Mouse (Mus musculus): ENCODE results near the gene Pitpnc1. TPM values are rescaled to one million over a fixed set of nuclear protein-coding genes. Genes with fewer than 3 reads are reported as not detected.
A peak's percentile ranks its signal among the peaks of the same experiment; 100 is the strongest.
"Not testable (repeated sequence)": the region's sequence is repeated elsewhere in the genome, so short reads cannot be mapped to it uniquely, and the experiment has no call there.

Pitpnc1 gene
- 10 to 100 TPM; 69.0 to 82.6 (median 74.0) TPM for total RNA-seq (2022)

DNA sequence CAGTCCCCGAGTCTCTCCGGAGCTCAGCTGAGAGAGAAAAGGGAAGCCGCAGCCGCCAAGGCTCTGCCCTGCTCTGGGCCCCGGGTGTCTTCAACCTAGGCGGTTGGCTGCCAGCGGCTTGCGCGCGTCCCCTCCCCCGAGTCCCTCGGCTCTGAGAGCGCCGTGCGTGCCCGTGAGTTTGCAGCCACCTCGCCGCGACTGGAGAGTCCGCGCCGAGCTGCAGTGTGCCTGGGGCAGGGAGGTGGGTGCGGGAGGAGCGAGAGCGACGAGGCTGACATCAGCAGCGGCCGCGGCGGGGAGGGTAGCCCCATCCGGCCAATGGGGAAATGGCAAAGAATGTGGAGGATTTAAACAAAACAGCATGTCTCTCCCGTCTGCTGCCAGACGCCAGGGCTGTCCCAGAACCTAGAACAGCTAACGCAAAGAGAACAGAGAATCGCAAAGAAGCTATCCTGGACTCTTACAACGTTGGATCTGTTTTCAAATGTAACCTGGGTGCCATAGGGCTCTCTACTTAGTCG, at the start of gene Pitpnc1:
Gene Pitpnc1, minus strand, starts transcription at position 179 of the 521 bp plus-strand sequence.
- DNase-seq (ENCODE audit: low spot score), result peak; percentile 83

- DNase-seq (ENCODE audit: low spot score), result no peak
Observed at GRCm38 (mm10) chr11:107518645-107519429, 48.3 kb upstream of the Pitpnc1 start.

GRCm38 (mm10) chr11:107516387-107516786, 45.9 kb upstream of the Pitpnc1 start:
- no peak for DNase-seq (ENCODE audit: low spot score)

GRCm38 (mm10) chr11:107513047-107513446, 42.5 kb upstream of the Pitpnc1 start:
- peak; percentile 17 for DNase-seq (ENCODE audit: low spot score)

DNA sequence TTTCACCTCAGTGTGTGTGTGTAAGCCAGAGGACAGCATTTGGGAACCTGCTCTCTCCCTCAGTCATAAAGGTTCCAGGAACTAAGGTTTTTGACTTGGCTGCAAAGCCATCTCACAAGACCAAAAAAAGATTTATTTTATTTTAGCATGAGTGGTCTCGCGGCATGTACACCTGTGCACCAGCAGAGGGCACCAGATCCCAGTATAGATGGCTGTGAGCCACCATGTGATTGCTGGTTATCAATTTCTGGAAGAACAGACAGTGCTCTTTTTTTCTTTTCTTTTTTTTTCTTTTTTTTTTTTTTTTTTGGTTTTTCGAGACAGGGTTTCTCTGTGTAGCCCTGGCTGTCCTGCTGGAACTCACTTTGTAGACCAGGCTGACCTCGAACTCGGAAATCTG, 41.5 kb upstream of the Pitpnc1 start:
- DNase-seq (ENCODE audit: low spot score), result peak; percentile 57

GRCm38 (mm10) chr11:107510362-107511269, 40.1 kb upstream of the Pitpnc1 start:
- peak; percentile 15 for DNase-seq (ENCODE audit: low spot score)

- DNase-seq (ENCODE audit: low spot score), result no peak
Observed at GRCm38 (mm10) chr11:107509631-107510338, 39.3 kb upstream of the Pitpnc1 start.

DNA sequence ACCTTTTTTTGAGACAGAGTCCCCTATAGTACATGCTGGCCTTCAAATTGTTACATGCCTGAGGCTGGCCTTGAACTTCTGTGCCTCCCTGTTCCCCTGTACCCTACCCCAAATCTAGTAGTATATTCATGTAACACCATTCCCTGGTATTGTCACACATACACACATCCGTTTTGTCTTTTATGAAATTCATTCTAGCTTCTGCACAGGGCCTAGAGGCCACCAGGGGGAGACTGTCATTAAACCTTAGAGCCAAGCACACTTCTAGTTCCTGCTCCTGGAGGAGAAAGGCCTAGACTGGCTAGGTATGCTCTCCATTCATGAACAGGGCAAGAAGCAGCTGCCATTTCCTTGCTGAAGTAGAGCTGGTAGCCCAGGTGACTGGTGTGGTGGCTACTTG, 35.8 kb upstream of the Pitpnc1 start:
- DNase-seq (ENCODE audit: low spot score), result no peak

GRCm38 (mm10) chr11:107504364-107504763, 33.9 kb upstream of the Pitpnc1 start:
- not testable (repeated sequence) for DNase-seq (ENCODE audit: low spot score)

- no peak for DNase-seq (ENCODE audit: low spot score)
Observed at GRCm38 (mm10) chr11:107502801-107503200, 32.3 kb upstream of the Pitpnc1 start.

DNA sequence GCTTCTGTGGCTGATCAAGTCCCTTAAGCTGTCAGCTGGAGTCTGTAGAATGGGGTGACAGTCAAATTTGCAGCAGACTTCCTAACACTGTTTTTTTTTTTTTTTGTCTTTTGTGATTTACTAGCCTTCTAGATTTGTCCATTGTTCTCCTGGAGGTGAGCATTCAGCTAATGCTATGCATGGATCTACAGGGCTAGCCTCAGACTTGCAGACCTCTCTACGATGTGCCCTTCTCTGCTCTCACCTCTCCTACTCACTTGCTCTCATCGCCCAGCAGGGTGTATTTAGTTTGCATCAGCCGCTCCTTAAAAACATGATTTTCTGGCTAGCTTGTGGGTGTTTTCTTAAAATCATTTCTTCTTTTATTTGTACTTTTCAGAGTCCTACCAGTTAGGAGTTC, 13.8 kb upstream of the Pitpnc1 start:
- DNase-seq (ENCODE audit: low spot score), result no peak

DNA sequence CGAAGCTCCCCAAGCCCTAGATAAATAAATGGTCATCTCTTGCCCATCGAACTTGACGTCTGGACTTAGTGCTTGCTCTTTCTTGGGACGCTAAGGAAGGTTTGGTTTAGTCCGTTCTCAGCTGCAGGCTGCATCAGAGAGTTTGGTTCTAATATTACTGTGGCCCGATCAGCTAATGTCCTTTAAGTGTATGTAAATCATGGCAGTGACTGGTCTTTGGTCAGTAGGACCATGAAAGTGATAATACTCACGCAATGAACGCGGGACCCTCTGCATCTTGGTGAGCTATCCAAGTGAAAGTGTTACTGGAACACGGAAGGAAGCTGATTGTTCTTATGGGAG, 9.3 kb upstream of the Pitpnc1 start:
- no peak for DNase-seq (ENCODE audit: low spot score)

DNA sequence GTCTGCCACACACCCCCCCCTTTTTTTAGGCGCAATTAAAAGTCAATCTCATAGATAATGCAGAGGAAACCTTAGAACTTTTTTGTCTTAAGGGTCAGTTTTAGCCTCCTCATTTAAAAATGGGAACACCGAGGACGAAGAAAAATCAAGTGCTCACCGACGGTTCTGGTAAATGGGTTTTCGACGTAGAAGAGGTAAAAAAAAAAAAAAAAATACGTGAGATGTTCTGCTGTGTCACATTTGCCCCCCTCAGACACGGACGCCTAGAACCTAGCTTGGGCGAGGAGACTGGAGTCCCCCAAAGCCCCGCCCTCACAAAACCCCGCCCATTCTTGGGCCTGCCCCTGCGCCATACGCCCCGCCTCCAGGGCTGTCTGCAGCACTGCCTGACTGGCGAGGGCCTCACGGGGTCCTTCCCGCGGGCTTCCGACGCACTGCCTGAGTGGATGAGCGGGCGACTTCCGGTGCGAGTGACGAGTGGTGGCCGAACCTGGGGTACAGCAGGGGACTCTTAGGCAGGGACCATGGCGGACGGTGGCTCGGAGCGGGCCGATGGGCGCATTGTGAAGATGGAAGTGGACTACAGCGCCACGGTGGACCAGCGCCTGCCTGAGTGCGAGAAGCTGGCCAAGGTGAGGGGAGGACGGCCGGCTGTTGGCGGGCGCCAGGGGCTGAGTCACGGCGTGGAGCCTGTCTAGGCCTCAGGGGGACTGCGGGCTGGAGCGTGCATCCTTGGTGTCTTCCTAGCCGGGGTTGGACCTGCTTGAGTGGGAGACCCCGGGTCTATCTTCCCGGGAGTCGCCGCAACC, 8.8 kb upstream of the Pitpnc1 start, which contains the start of gene Psmd12:
Gene Psmd12, plus strand, starts transcription at position 432 of the 809 bp plus-strand sequence.
- DNase-seq (ENCODE audit: low spot score), result peak; percentile 95

GRCm38 (mm10) chr11:107473137-107473820, 2.8 kb upstream of the Pitpnc1 start:
- peak; percentile 79 for DNase-seq (ENCODE audit: low spot score)

DNA sequence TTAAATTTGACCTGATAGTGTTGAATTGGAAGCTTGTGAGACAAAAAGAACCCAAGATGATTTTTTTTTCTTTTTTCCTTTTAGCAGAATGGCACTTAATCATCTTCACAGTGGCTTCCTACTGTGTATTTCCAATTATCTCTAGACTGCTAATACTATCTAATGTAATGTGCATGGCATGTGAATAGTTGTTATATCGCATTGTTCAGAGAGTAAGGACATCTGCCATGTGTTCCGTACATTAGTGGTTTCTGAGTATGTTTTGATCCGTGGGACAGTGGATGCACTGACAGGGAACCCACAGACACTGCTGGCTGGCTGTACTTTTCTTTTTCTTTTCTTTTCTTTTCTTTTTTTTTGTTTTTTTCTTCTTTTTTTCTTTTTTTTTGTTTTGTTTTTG, 1.8 kb upstream of the Pitpnc1 start:
- DNase-seq (ENCODE audit: low spot score), result no peak

- no peak for DNase-seq (ENCODE audit: low spot score)
Observed at GRCm38 (mm10) chr11:107471071-107471720, 697 bp upstream of the Pitpnc1 start.

- DNase-seq (ENCODE audit: low spot score), result peak; percentile 49
Observed at GRCm38 (mm10) chr11:107469523-107470371, 752 bp downstream of the Pitpnc1 start.

DNA sequence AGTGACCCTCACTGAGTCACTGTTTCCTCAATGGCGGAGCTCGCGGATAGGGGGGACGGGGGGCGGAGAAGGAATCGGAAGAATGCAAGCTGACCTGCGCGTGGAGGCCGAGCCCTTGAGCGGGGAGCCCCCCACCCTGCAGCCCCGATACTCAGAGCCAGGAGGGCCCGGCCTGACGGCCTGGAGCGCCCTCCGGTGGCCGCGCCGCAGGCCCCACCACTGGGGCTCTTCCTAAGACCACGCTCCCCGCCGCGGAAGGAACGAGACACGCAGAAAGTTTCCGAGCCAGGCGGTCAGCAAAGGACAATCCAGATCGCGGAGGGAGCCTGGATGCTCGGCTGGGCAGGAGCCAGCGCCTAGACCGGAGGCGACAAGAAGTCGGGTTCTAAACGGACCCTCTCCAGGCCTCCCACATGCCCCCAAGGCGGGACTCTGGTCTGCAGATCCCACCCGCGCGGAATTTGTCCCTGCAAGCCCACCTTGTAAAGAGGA, 1.4 kb downstream of the Pitpnc1 start:
- DNase-seq (ENCODE audit: low spot score), result peak; percentile 77
